Mouse (Mus musculus): ENCODE measurements around the gene Slc11a1. TPM values are rescaled to one million over a fixed set of nuclear protein-coding genes. Genes with fewer than 3 reads are reported as not detected.

The Slc11a1 gene
- total RNA-seq, 1 experiment from 2014 or later = 5.3 TPM

GRCm38 (mm10) chr1:74411753-74412325 lies 36.8 kb downstream of the Slc11a1 start:
- peak; percentile 72 for DNase-seq

GRCm38 (mm10) chr1:74412711-74413110 lies 37.7 kb downstream of the Slc11a1 start:
- DNase-seq = no peak

- peak; percentile 82 for DNase-seq
Observed at GRCm38 (mm10) chr1:74415143-74415542, 40.1 kb downstream of the Slc11a1 start.

GRCm38 (mm10) chr1:74418747-74419439 lies 43.9 kb downstream of the Slc11a1 start:
- peak; percentile 77 for DNase-seq

GRCm38 (mm10) chr1:74419440-74419794 lies 44.4 kb downstream of the Slc11a1 start:
- DNase-seq = peak; percentile 45

- no peak for DNase-seq
Observed at GRCm38 (mm10) chr1:74423147-74423546, 48.2 kb downstream of the Slc11a1 start.

GRCm38 (mm10) chr1:74425845-74426244 lies 50.9 kb downstream of the Slc11a1 start:
- DNase-seq = no peak

GRCm38 (mm10) chr1:74433220-74433619 lies 58.2 kb downstream of the Slc11a1 start:
- no peak for DNase-seq

GRCm38 (mm10) chr1:74434596-74434995 lies 59.6 kb downstream of the Slc11a1 start:
- no peak for DNase-seq

- no peak for DNase-seq
Observed at GRCm38 (mm10) chr1:74435563-74435962, 60.6 kb downstream of the Slc11a1 start.

Small RNA genes lying within 50 kb of the gene (microRNA-seq; reads per million reads assigned to microRNA genes)
- 44,595 to 58,804 reads per million in 2 experiments for gene Mir26b

Other genes with a start within 250 kb of the Slc11a1 start
- gene Rufy4, start 249.7 kb upstream of the Slc11a1 start, total RNA-seq (2021) = 3.6 and 4.1 TPM in 2 replicates
- gene Cxcr2, start 221.2 kb upstream of the Slc11a1 start, total RNA-seq (2021) = 0.19 and 1.8 TPM in 2 replicates
- not detected in 2 replicates for gene Cxcr1, start 180.6 kb upstream of the Slc11a1 start, total RNA-seq (2021)
- 177 and 194 TPM in 2 replicates for gene Arpc2, start 139.1 kb upstream of the Slc11a1 start, total RNA-seq (2021)
- gene Gpbar1, start 96.6 kb upstream of the Slc11a1 start, total RNA-seq (2021) = not detected in 2 replicates
- 155 and 165 TPM in 2 replicates for gene Aamp, start 90.5 kb upstream of the Slc11a1 start, total RNA-seq (2021)
- gene Pnkd, start 90.3 kb upstream of the Slc11a1 start, total RNA-seq (2021) = 111 and 115 TPM in 2 replicates
- gene Tmbim1, start 69.6 kb upstream of the Slc11a1 start, total RNA-seq (2021) = 66.7 and 82.3 TPM in 2 replicates
- 0.15 and 0.45 TPM in 2 replicates for gene Catip, start 13.1 kb upstream of the Slc11a1 start, total RNA-seq (2021)
- 128 and 130 TPM in 2 replicates for gene Ctdsp1, start 16.3 kb downstream of the Slc11a1 start, total RNA-seq (2021)
- 2.4 and 3.0 TPM in 2 replicates for gene Vil1, start 34.2 kb downstream of the Slc11a1 start, total RNA-seq (2021)
- gene Cnot9, start 130.9 kb downstream of the Slc11a1 start, total RNA-seq (2021) = 30.8 and 32.2 TPM in 2 replicates
- gene Plcd4, start 167.7 kb downstream of the Slc11a1 start, total RNA-seq (2021) = 0.34 and 0.44 TPM in 2 replicates
- gene Usp37, start 169.1 kb downstream of the Slc11a1 start, total RNA-seq (2021) = 17.0 and 19.6 TPM in 2 replicates
- gene Zfp142, start 213.1 kb downstream of the Slc11a1 start, total RNA-seq (2021) = 14.6 and 16.1 TPM in 2 replicates
- 26.1 and 29.0 TPM in 2 replicates for gene Bcs1l, start 213.1 kb downstream of the Slc11a1 start, total RNA-seq (2021)
- gene Rnf25, start 226.2 kb downstream of the Slc11a1 start, total RNA-seq (2021) = 37.9 and 40.4 TPM in 2 replicates
- 3.2 and 4.5 TPM in 2 replicates for gene Stk36, start 226.2 kb downstream of the Slc11a1 start, total RNA-seq (2021)

Measured in adrenal gland, postnatal 14 days (tissue).